Mouse (Mus musculus) kidney, embryonic 15.5 days (tissue): ENCODE results near the gene Pak6. TPM values are rescaled to one million over a fixed set of nuclear protein-coding genes. Genes with fewer than 3 reads are reported as not detected.

ENCODE experiments used
- ATAC-seq: fragments of 200-750 bp; cut with Nextera tagmentation; replicated peaks from 2 replicates; pipeline ENCODE4 v1.8.0; 2017; ENCODE audit warnings: moderate TSS enrichment; ENCODE audit not compliant: low FRiP score
- H3K27ac ChIP-seq: fragments of 300-500 bp; sonication (generic); 2 replicates; pipeline ENCODE4 v1.5.1; 2015; ENCODE audit warnings: mild to moderate bottlenecking, inconsistent platforms
- H3K27me3 ChIP-seq: fragments of 300-500 bp; sonication (generic); 2 replicates; pipeline ENCODE4 v1.6.1; 2015; ENCODE audit warnings: inconsistent platforms
- H3K36me3 ChIP-seq: fragments of 300-500 bp; sonication (generic); 2 replicates; pipeline ENCODE4 v1.6.1; 2015; ENCODE audit warnings: inconsistent platforms
- H3K4me1 ChIP-seq: fragments of 300-500 bp; sonication (generic); 2 replicates; pipeline ENCODE4 v1.6.1; 2015; ENCODE audit warnings: inconsistent platforms
- H3K4me2 ChIP-seq: fragments of 300-500 bp; sonication (generic); 2 replicates; pipeline ENCODE4 v1.6.1; 2015; ENCODE audit warnings: moderate library complexity, mild to moderate bottlenecking, inconsistent platforms
- H3K4me3 ChIP-seq: fragments of 300-500 bp; sonication (generic); replicated peaks from 2 replicates; pipeline ENCODE4 v1.5.1; 2015; ENCODE audit warnings: mild to moderate bottlenecking, inconsistent platforms
- H3K9ac ChIP-seq: fragments of 300-500 bp; sonication (generic); 2 replicates; pipeline ENCODE4 v1.6.1; 2015; ENCODE audit warnings: mild to moderate bottlenecking, inconsistent platforms
- H3K9me3 ChIP-seq: fragments of 300-500 bp; sonication (generic); replicated peaks from 2 replicates; pipeline ENCODE4 v1.6.1; 2016; ENCODE audit warnings: inconsistent platforms
- WGBS: fragments of 180-500 bp; shearing (Covaris S2); methylation state at CpG from one replicate; pipeline ENCODE4 v1.1.7; 2015; ENCODE audit warnings: mixed read lengths; 5-methylcytosine and 5-hydroxymethylcytosine counted together
- polyA plus RNA-seq: library from polyadenylated mRNA; unstranded; fragments of >200 nt; fragmentation: Nextera tagmentation; extraction: Ambion mirVana; gene quantifications from 2 replicates; pipeline ENCODE4 v1.2.1, GENCODE M21; 2015

The Pak6 gene
- polyA plus RNA-seq, 1 experiment from 2014 or later: 1.3 TPM

DNA sequence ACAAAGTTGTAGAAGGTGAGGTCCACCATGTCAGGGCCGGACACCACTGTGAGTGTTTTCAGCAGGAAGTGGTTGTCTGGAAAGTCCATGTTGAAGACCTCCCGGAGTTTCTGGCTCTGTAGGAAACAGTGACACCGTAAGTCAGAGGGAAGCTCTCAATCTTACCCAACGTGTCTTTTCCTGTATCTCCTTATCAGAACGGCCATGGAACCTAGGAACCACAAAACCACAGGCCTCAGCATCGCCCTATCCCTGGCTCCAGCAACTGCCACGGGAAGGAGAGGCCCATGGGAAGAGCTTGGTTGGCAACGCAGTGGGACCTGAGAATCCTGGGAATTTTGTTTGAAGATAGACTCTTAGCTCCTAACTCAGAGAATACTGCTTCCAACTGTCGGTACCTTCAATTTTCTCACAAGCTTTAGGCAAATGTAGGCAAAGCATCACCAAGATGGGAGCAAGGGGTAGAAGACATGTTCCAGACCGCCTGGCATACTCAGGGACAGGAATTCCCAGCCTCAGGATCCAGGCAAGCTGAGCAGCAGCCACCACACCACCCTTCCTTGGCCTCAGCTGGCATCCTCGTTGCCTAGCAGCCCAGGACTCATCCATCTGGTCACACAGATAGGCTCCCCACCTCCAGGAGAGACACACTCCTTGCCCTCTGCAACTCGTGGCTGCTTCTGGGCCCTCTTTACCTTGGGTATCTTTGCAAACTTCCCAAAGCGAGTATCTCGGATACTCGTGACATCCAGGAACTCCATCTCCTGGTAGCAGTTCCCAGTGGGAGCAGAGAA lies 60.8 kb downstream of the Pak6 start:
- Histone ChIP-seq H3K27me3 (peaks cover 40% of the 10 kb centered on the region), H3K4me3 (no peak overlapping the region), H3K9me3 (no peaks in the 10 kb centered on the region), H3K36me3 (no peaks in the 10 kb centered on the region), H3K27ac (no peak overlapping the region), H3K4me2 (no peak overlapping the region), H3K9ac (no peak overlapping the region), H3K4me1 (peaks cover 14% of the 10 kb centered on the region)
- ATAC-seq: no peak
- 79% methylated on average over 15 of the region's 15 CpGs for WGBS

- Histone ChIP-seq H3K9ac (no peak overlapping the region), H3K4me2 (no peak overlapping the region), H3K9me3 (no peaks in the 10 kb centered on the region), H3K4me1 (peaks cover 31% of the 10 kb centered on the region), H3K27me3 (peaks cover 45% of the 10 kb centered on the region), H3K27ac (no peak overlapping the region), H3K4me3 (no peak overlapping the region), H3K36me3 (no peaks in the 10 kb centered on the region)
- no peak for ATAC-seq
- WGBS: 76% methylated on average over 4 of the region's 4 CpGs
Measured at GRCm38 (mm10) chr2:118725511-118725910, 62.4 kb downstream of the Pak6 start.

GRCm38 (mm10) chr2:118726873-118727272 lies 63.8 kb downstream of the Pak6 start:
- Histone ChIP-seq H3K4me3 (no peak overlapping the region), H3K4me2 (no peak overlapping the region; the same call in 1 of the 2 replicates), H3K27ac (no peak overlapping the region), H3K36me3 (no peaks in the 10 kb centered on the region), H3K4me1 (peaks cover 33% of the 10 kb centered on the region), H3K9ac (no peak overlapping the region), H3K9me3 (no peaks in the 10 kb centered on the region), H3K27me3 (peaks cover 52% of the 10 kb centered on the region)
- no peak for ATAC-seq
- 87% methylated on average over 2 of the region's 2 CpGs for WGBS

DNA sequence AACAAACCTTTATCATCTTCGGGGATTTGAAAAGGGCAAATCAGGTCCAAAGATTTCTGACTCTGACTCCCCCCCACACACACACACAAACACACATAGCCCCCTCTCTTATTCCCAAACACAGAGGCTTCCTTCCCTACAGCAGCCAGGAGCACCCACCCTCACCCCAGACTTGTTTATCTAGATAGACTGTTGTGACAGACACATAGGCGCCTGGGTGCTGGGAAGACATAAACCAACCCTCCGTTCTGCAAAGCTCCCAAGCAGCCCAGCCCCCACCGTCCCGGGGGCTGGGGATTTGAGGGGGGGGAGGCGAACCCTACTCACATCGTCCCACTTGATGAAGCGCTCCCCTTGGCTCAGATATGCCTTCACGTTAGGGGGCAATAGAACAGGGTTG lies 64.8 kb downstream of the Pak6 start:
- Histone ChIP-seq H3K4me3 (0 out of 2 replicates have a peak overlapping the region, but pooled peaks have one; percentile 5), H3K4me1 (peaks cover 33% of the 10 kb centered on the region), H3K9ac (no peak overlapping the region), H3K4me2 (peak overlapping the region; percentile 41), H3K27me3 (peaks cover 59% of the 10 kb centered on the region), H3K36me3 (no peaks in the 10 kb centered on the region), H3K9me3 (no peaks in the 10 kb centered on the region), H3K27ac (peak overlapping the region; percentile 78)
- WGBS: 18% methylated on average over 9 of the region's 9 CpGs
- peak; percentile 59 for ATAC-seq

GRCm38 (mm10) chr2:118728337-118728736 lies 65.2 kb downstream of the Pak6 start, which contains the start of gene Plcb2:
Plcb2 (minus strand) TSS chr2:118728438.
- Histone ChIP-seq H3K27ac (peak within 1 kb of the TSS; percentile 78), H3K4me1 (peaks cover 33% of the 10 kb centered on the region), H3K36me3 (no peaks in the 10 kb centered on the region), H3K4me3 (0 out of 2 replicates have a peak within 1 kb of the TSS, but pooled peaks have one; percentile 5), H3K9ac (no peak within 1 kb of the TSS), H3K9me3 (no peaks in the 10 kb centered on the region), H3K4me2 (peak within 1 kb of the TSS; percentile 41), H3K27me3 (peaks cover 59% of the 10 kb centered on the region)
- 4% methylated on average over 7 of the region's 7 CpGs for WGBS
- ATAC-seq: peak; percentile 81

DNA sequence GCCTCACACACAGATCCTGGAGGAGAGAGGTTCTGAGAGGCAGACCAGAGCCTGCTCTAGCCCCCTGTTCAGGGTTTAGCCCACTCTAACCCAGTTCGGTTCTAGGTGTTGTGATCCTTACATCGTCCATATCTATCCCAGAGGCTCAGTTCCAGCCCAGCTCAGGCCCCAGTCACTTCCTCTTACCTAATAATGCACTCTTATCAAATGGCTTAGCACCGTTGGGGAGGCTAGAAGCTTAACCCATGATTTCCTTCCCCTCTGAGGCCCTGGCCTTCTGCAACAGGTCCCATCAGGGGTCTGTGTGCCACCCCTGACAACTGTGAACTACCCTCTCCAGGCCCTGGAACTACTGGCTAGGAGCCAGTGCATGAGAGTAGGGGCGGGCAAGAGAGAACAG lies 66.1 kb downstream of the Pak6 start:
- H3K4me2 ChIP-seq: no peak overlapping the region
- H3K27me3 ChIP-seq: peaks cover 59% of the 10 kb centered on the region
- ATAC-seq: no peak
- peak overlapping the region; percentile 78 for H3K27ac ChIP-seq
- no peaks in the 10 kb centered on the region for H3K9me3 ChIP-seq
- WGBS: 47% methylated on average over 4 of the region's 4 CpGs
- H3K36me3 ChIP-seq: no peaks in the 10 kb centered on the region
- no peak overlapping the region for H3K9ac ChIP-seq
- no peak overlapping the region for H3K4me3 ChIP-seq
- peaks cover 33% of the 10 kb centered on the region for H3K4me1 ChIP-seq

DNA sequence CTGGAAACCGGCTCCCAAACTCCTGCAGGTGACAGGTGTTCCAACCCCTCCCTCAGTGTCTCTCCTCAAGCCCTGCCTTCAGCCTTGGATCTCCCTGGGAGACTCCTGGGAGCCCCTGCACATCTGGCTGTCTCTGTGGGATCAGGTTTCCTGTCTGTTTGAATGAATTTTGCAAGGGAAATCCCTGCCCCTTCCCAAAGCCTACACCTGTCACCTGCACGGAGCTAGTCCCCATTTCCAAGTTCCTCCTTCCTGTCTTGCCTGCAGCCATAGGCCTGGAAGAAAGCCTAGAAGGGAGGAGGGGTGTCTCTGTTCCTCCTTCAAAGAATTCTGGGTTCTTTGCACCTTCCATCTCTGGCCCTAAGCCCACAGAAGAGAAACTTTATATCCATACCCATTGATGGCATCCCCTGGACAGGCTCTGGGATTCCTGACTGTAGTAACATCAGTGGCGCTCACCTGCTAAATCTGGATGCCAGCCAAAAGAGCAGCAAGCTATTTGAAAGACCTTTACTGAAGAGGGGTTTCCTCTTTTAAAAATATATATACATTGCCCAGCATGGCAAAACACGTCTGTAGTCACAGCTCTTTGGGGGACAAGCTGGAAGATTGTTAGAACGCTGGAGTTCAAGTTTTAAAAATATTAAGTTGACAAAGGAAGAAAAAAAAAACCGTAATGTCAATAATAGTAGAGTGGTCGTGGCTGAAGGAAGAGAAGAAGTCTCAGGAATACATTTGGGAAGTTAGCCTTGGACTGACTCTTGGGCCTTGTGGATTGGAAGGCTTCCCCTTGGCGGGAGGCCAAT lies 66.9 kb downstream of the Pak6 start:
- no peak overlapping the region for H3K4me2 ChIP-seq
- 26% methylated on average over 8 of the region's 8 CpGs for WGBS
- H3K9ac ChIP-seq: no peak overlapping the region
- no peak for ATAC-seq
- H3K4me3 ChIP-seq: no peak overlapping the region
- H3K4me1 ChIP-seq: peaks cover 33% of the 10 kb centered on the region
- H3K9me3 ChIP-seq: no peaks in the 10 kb centered on the region
- no peaks in the 10 kb centered on the region for H3K36me3 ChIP-seq
- peaks cover 56% of the 10 kb centered on the region for H3K27me3 ChIP-seq
- no peak overlapping the region for H3K27ac ChIP-seq

- Histone ChIP-seq H3K4me1 (peaks cover 33% of the 10 kb centered on the region), H3K36me3 (no peaks in the 10 kb centered on the region), H3K4me3 (no peak overlapping the region), H3K27me3 (peaks cover 61% of the 10 kb centered on the region), H3K27ac (no peak overlapping the region), H3K9ac (0 out of 2 replicates have a peak overlapping the region, but pooled peaks have one; percentile 29), H3K9me3 (no peaks in the 10 kb centered on the region), H3K4me2 (no peak overlapping the region)
- no peak for ATAC-seq
- WGBS: 3% methylated on average over 3 of the region's 3 CpGs
Measured at GRCm38 (mm10) chr2:118730622-118730915, 67.5 kb downstream of the Pak6 start.

DNA sequence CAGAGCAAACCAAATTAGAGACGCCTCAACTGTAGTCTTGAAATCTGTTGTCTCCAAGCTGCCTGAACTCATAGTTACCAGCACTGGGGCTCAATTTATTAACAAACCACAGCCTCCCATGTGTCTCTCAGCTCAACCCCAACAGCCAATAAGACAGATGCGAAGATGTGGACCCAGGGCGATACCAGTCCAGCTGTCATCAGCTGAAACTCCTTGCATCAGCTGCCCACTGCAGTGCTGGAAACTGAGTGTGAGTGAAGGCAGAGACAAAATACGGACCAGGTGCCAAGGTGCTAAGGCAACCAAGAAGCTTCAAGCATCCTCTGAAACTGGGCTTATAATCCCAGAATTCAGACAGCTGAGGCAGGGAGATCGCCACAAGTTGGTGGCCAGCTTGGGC lies 68.9 kb downstream of the Pak6 start:
- Histone ChIP-seq H3K27ac (no peak overlapping the region), H3K4me1 (peaks cover 33% of the 10 kb centered on the region), H3K4me2 (no peak overlapping the region), H3K36me3 (no peaks in the 10 kb centered on the region), H3K9ac (no peak overlapping the region), H3K9me3 (no peaks in the 10 kb centered on the region), H3K4me3 (no peak overlapping the region), H3K27me3 (peaks cover 63% of the 10 kb centered on the region)
- WGBS: 86% methylated on average over 5 of the region's 5 CpGs
- ATAC-seq: no peak

GRCm38 (mm10) chr2:118733341-118733740 lies 70.2 kb downstream of the Pak6 start:
- Histone ChIP-seq H3K27me3 (peaks cover 63% of the 10 kb centered on the region), H3K36me3 (no peaks in the 10 kb centered on the region), H3K4me2 (no peak overlapping the region), H3K9ac (no peak overlapping the region), H3K4me1 (peaks cover 24% of the 10 kb centered on the region), H3K4me3 (no peak overlapping the region), H3K9me3 (no peaks in the 10 kb centered on the region), H3K27ac (no peak overlapping the region)
- ATAC-seq: no peak
- WGBS: 58% methylated on average over 5 of the region's 5 CpGs

GRCm38 (mm10) chr2:118740341-118740740 lies 77.2 kb downstream of the Pak6 start:
- WGBS: 60% methylated on average over 3 of the region's 3 CpGs
- no peak overlapping the region for H3K27ac ChIP-seq
- no peak overlapping the region for H3K4me2 ChIP-seq
- H3K9me3 ChIP-seq: no peaks in the 10 kb centered on the region
- no peak for ATAC-seq
- H3K4me1 ChIP-seq: peaks cover 11% of the 10 kb centered on the region
- H3K36me3 ChIP-seq: no peaks in the 10 kb centered on the region
- no peak overlapping the region for H3K9ac ChIP-seq
- H3K4me3 ChIP-seq: no peak overlapping the region
- peaks cover 60% of the 10 kb centered on the region for H3K27me3 ChIP-seq

- H3K4me1 ChIP-seq: peaks cover 12% of the 10 kb centered on the region
- no peak for ATAC-seq
- no peak overlapping the region for H3K9ac ChIP-seq
- no peak overlapping the region for H3K4me3 ChIP-seq
- no peak overlapping the region for H3K27ac ChIP-seq
- 61% methylated on average over 9 of the region's 9 CpGs for whole genome bisulfite sequencing
- peaks cover 52% of the 10 kb centered on the region for H3K27me3 ChIP-seq
- H3K4me2 ChIP-seq: no peak overlapping the region
- no peaks in the 10 kb centered on the region for H3K9me3 ChIP-seq
- no peaks in the 10 kb centered on the region for H3K36me3 ChIP-seq
Measured at GRCm38 (mm10) chr2:118741183-118741582, 78.1 kb downstream of the Pak6 start.
